Mouse (Mus musculus): ENCODE measurements at regions not wholly inside any gene's neighbourhood (a gene's known extent, or its start where the extent isn't known, plus 50 kb on each side); places are given as distances from the start of the nearest gene placed in this dataset.

GRCm38 (mm10) chr19:53476768-53477547 is 52.0 kb upstream of the Dusp5 start:
- Histone ChIP-seq H3K4me1 (ENCODE audit: control insufficient read depth, insufficient read depth, low read length) (no peaks in the 10 kb centered on the region), H3K4me3 (replicated peaks; ENCODE audit: extremely low read depth, low read depth, low read length) (no peak overlapping the region)
- TF ChIP-seq CTCF (IDR thresholded peaks at IDR 0.05; ENCODE audit: insufficient read depth, low read length) (no peak), POLR2A (IDR thresholded peaks at IDR 0.05; ENCODE audit: borderline replicate concordance, extremely low read depth, low read depth, low read length) (no peak)
- 50% methylated on average over 14 of the region's 14 CpGs for WGBS
- no peak for DNase-seq

- WGBS: 58% methylated on average over 7 of the region's 7 CpGs
- Histone ChIP-seq H3K4me1 (ENCODE audit: control insufficient read depth, insufficient read depth, low read length) (no peaks in the 10 kb centered on the region), H3K4me3 (replicated peaks; ENCODE audit: extremely low read depth, low read depth, low read length) (no peak overlapping the region)
- no peak for DNase-seq
- TF ChIP-seq POLR2A (IDR thresholded peaks at IDR 0.05; ENCODE audit: borderline replicate concordance, extremely low read depth, low read depth, low read length): no peak
- no peak for TF ChIP-seq CTCF (IDR thresholded peaks at IDR 0.05; ENCODE audit: insufficient read depth, low read length)
Measured at GRCm38 (mm10) chr19:53469256-53469655, 59.7 kb upstream of the Dusp5 start.

GRCm38 (mm10) chr19:53464681-53465080 is 64.2 kb upstream of the Dusp5 start:
- Histone ChIP-seq H3K4me1 (ENCODE audit: control insufficient read depth, insufficient read depth, low read length) (no peaks in the 10 kb centered on the region), H3K4me3 (replicated peaks; ENCODE audit: extremely low read depth, low read depth, low read length) (peak overlapping the region; percentile 16)
- DNase-seq: no peak
- no peak for TF ChIP-seq CTCF (IDR thresholded peaks at IDR 0.05; ENCODE audit: insufficient read depth, low read length)
- 52% methylated on average over 5 of the region's 5 CpGs for WGBS

GRCm38 (mm10) chr19:53464135-53464534 is 64.8 kb upstream of the Dusp5 start:
- H3K4me1 ChIP-seq (ENCODE audit: control insufficient read depth, insufficient read depth, low read length): no peaks in the 10 kb centered on the region
- H3K4me3 ChIP-seq (replicated peaks; ENCODE audit: extremely low read depth, low read depth, low read length): peak overlapping the region; percentile 1
- DNase-seq: no peak
- TF ChIP-seq CTCF (IDR thresholded peaks at IDR 0.05; ENCODE audit: insufficient read depth, low read length) (no peak), POLR2A (IDR thresholded peaks at IDR 0.05; ENCODE audit: borderline replicate concordance, extremely low read depth, low read depth, low read length) (no peak)
- 54% methylated on average over 3 of the region's 3 CpGs for WGBS

GRCm38 (mm10) chr19:53461025-53462015 is 67.6 kb upstream of the Dusp5 start:
- no peak for DNase-seq
- TF ChIP-seq CTCF (IDR thresholded peaks at IDR 0.05; ENCODE audit: insufficient read depth, low read length): no peak
- no peak for TF ChIP-seq POLR2A (IDR thresholded peaks at IDR 0.05; ENCODE audit: borderline replicate concordance, extremely low read depth, low read depth, low read length)
- no peaks in the 10 kb centered on the region for H3K4me1 ChIP-seq (ENCODE audit: control insufficient read depth, insufficient read depth, low read length)
- WGBS: 51% methylated on average over 17 of the region's 17 CpGs
- no peak overlapping the region for H3K4me3 ChIP-seq (replicated peaks; ENCODE audit: extremely low read depth, low read depth, low read length)

GRCm38 (mm10) chr19:53460312-53461024 is 68.4 kb upstream of the Dusp5 start:
- 28% methylated on average over 19 of the region's 19 CpGs for WGBS
- Histone ChIP-seq H3K4me1 (ENCODE audit: control insufficient read depth, insufficient read depth, low read length) (no peaks in the 10 kb centered on the region), H3K4me3 (replicated peaks; ENCODE audit: extremely low read depth, low read depth, low read length) (peak overlapping the region; percentile 19)
- no peak for TF ChIP-seq CTCF (IDR thresholded peaks at IDR 0.05; ENCODE audit: insufficient read depth, low read length)
- no peak for TF ChIP-seq POLR2A (IDR thresholded peaks at IDR 0.05; ENCODE audit: borderline replicate concordance, extremely low read depth, low read depth, low read length)
- DNase-seq: no peak

GRCm38 (mm10) chr19:53459407-53459788 is 69.0 kb upstream of the Smndc1 start:
- WGBS: 54% methylated on average over 3 of the region's 3 CpGs
- H3K4me1 ChIP-seq (ENCODE audit: control insufficient read depth, insufficient read depth, low read length): no peaks in the 10 kb centered on the region
- H3K4me3 ChIP-seq (replicated peaks; ENCODE audit: extremely low read depth, low read depth, low read length): no peak overlapping the region
- TF ChIP-seq CTCF (IDR thresholded peaks at IDR 0.05; ENCODE audit: insufficient read depth, low read length) (no peak), POLR2A (IDR thresholded peaks at IDR 0.05; ENCODE audit: borderline replicate concordance, extremely low read depth, low read depth, low read length) (no peak)
- DNase-seq: no peak

- Histone ChIP-seq H3K4me1 (ENCODE audit: control insufficient read depth, insufficient read depth, low read length) (no peaks in the 10 kb centered on the region), H3K4me3 (replicated peaks; ENCODE audit: extremely low read depth, low read depth, low read length) (no peak overlapping the region)
- no peak for TF ChIP-seq POLR2A (IDR thresholded peaks at IDR 0.05; ENCODE audit: borderline replicate concordance, extremely low read depth, low read depth, low read length)
- no peak for TF ChIP-seq CTCF (IDR thresholded peaks at IDR 0.05; ENCODE audit: insufficient read depth, low read length)
- WGBS: 65% methylated on average over 10 of the region's 10 CpGs
- DNase-seq: no peak
Measured at GRCm38 (mm10) chr19:53458770-53459406, 68.5 kb upstream of the Smndc1 start.

GRCm38 (mm10) chr19:53456681-53457080 is 66.3 kb upstream of the Smndc1 start:
- no peak for DNase-seq
- WGBS: 78% methylated on average over 5 of the region's 5 CpGs
- Histone ChIP-seq H3K4me3 (replicated peaks; ENCODE audit: extremely low read depth, low read depth, low read length) (no peak overlapping the region), H3K4me1 (ENCODE audit: control insufficient read depth, insufficient read depth, low read length) (no peaks in the 10 kb centered on the region)
- TF ChIP-seq POLR2A (IDR thresholded peaks at IDR 0.05; ENCODE audit: borderline replicate concordance, extremely low read depth, low read depth, low read length): no peak
- TF ChIP-seq CTCF (IDR thresholded peaks at IDR 0.05; ENCODE audit: insufficient read depth, low read length): no peak

All from lung, adult 2 months (tissue).